Mouse (Mus musculus) megakaryocyte-erythroid progenitor cell, adult 5 weeks (primary cell): ENCODE measurements around the gene Fto. TPM values are rescaled to one million over a fixed set of nuclear protein-coding genes. Genes with fewer than 3 reads are reported as not detected.

Experiments used
- polyA plus RNA-seq: library from polyadenylated mRNA; stranded (reverse); fragments of >175 nt; gene quantifications from 2 replicates; pipeline ENCODE4 v1.2.3, GENCODE M21; 2012

Fto gene
- polyA plus RNA-seq: 13.1 and 15.8 TPM in 2 replicates

DNA sequence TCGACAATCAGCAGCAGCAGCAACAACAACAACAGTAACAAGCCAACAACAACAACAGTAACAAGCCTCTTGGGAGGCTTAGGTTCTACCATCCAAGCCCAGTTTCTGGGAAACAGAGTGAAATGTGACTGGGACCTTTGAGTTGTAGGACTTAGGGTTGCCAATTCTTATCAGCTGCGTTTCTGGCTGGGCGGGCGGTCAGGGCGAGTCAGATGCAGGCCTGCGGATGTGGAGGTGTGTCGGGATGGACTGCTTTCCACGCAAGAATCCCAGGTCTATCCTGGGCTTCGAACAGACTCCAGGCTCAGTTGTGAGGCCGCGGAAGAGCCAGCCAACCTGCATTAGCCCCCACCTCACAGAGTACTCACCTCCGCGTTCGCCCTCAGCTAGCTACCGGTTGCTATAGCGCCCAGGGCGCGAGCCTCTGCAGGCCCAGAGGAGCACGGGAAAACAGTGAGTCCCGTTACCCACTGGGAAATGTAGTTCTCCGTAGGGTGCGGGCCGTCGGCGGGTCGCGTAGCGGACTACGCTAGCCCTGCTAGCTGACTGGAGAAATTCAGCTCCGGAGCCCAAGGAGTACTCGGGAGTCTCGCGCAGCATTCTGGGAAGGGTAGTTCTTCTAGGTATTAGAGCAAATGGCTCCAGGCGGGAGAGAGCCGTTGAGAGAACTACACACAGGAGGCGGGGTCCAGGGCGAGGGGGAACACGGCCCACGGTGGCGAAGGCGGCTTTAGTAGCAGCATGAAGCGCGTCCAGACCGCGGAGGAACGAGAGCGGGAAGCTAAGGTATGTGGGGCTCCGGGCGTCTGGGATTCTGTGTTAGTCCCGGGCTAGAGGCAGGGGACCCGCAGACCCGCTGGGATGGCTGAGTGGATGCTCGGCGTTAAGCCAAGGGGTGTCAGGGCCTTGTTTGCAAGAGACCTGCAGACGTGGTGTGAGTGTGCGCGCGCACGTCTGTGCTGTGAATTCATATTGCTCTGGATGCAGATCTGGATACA is at the start of gene Fto, which contains the start of gene Rpgrip1l:
TSS of gene Fto (plus strand) at position 691 of the 998 bp plus-strand sequence.
TSS of gene Rpgrip1l (minus strand) at position 428 of the 998 bp plus-strand sequence.

Other genes with a start within 250 kb of the Fto start
- gene Rbl2, start 243.5 kb upstream of the Fto start, polyA plus RNA-seq: 6.8 and 9.9 TPM in 2 replicates
- 2.4 and 3.7 TPM in 2 replicates for gene Aktip, start 113.5 kb upstream of the Fto start, polyA plus RNA-seq
- 0.32 and 0.54 TPM in 2 replicates for gene Rpgrip1l, start 263 bp upstream of the Fto start, polyA plus RNA-seq